Mouse (Mus musculus) liver, embryonic 13.5 days (tissue): ENCODE results near the gene Snai3. TPM values are rescaled to one million over a fixed set of nuclear protein-coding genes. Genes with fewer than 3 reads are reported as not detected.

Experiments
- ATAC-seq: fragments of 200-750 bp; cut with Nextera tagmentation; 2 replicates; pipeline ENCODE4 v1.8.0; 2017; ENCODE audit warnings: low read depth, mild to moderate bottlenecking, moderate number of reproducible peaks, moderate library complexity
- DNase-seq: peaks from one replicate; pipeline ENCODE4 v3.0.0; 2022
- H3K27ac ChIP-seq: fragments of 300-500 bp; sonication (generic); 2 replicates; pipeline ENCODE4 v1.5.1; 2015; ENCODE audit warnings: moderate library complexity, mild to moderate bottlenecking, inconsistent platforms
- H3K27me3 ChIP-seq: fragments of 300-500 bp; sonication (generic); 2 replicates; pipeline ENCODE4 v1.6.1; 2015; ENCODE audit warnings: mild to moderate bottlenecking, inconsistent platforms
- H3K36me3 ChIP-seq: fragments of 300-500 bp; sonication (generic); 2 replicates; pipeline ENCODE4 v1.6.1; 2015; ENCODE audit warnings: mild to moderate bottlenecking, inconsistent platforms
- H3K4me1 ChIP-seq: fragments of 300-500 bp; sonication (generic); replicated peaks from 2 replicates; pipeline ENCODE4 v1.6.1; 2015; ENCODE audit warnings: inconsistent platforms
- H3K4me2 ChIP-seq: fragments of 300-500 bp; sonication (generic); 2 replicates; pipeline ENCODE4 v1.6.1; 2015; ENCODE audit warnings: inconsistent platforms, mild to moderate bottlenecking, moderate library complexity
- H3K4me3 ChIP-seq: fragments of 300-500 bp; sonication (generic); replicated peaks from 2 replicates; pipeline ENCODE4 v1.5.1; 2015; ENCODE audit warnings: mild to moderate bottlenecking, inconsistent platforms
- H3K9ac ChIP-seq: fragments of 300-500 bp; sonication (generic); 2 replicates; pipeline ENCODE4 v1.6.1; 2015; ENCODE audit warnings: mild to moderate bottlenecking, inconsistent platforms
- H3K9me3 ChIP-seq: fragments of 300-500 bp; sonication (generic); replicated peaks from 2 replicates; pipeline ENCODE4 v1.6.1; 2016; ENCODE audit warnings: inconsistent platforms
- WGBS: fragments of 180-500 bp; shearing (Covaris S2); methylation state at CpG from one replicate; pipeline ENCODE4 v1.1.7; 2015; ENCODE audit not compliant: insufficient replicate concordance; 5-methylcytosine and 5-hydroxymethylcytosine counted together
- polyA plus RNA-seq: library from polyadenylated mRNA; unstranded; fragments of >200 nt; fragmentation: Nextera tagmentation; extraction: Ambion mirVana; gene quantifications from 2 replicates; pipeline ENCODE4 v1.2.1, GENCODE M21; 2015

Snai3 gene
- polyA plus RNA-seq, 1 experiment from 2014 or later, result 0.31 TPM

GRCm38 (mm10) chr8:122473911-122474421 lies 13.4 kb upstream of the Snai3 start:
- H3K4me1 ChIP-seq, result peaks cover 48% of the 10 kb centered on the region
- H3K27ac ChIP-seq, result peak overlapping the region; percentile 57
- DNase-seq (no peak), ATAC-seq (no peak)
- peak overlapping the region; percentile 99 for H3K4me3 ChIP-seq
- H3K27me3 ChIP-seq, result no peaks in the 10 kb centered on the region
- WGBS, result 46% methylated on average over 8 of the region's 8 CpGs
- H3K36me3 ChIP-seq, result peaks cover 37% of the 10 kb centered on the region
- H3K9me3 ChIP-seq, result no peaks in the 10 kb centered on the region
- peak overlapping the region; percentile 96; the same call in 1 of the 2 replicates for H3K9ac ChIP-seq
- peak overlapping the region; percentile 92 for H3K4me2 ChIP-seq

GRCm38 (mm10) chr8:122470691-122471090 lies 10.2 kb upstream of the Snai3 start:
- no peaks in the 10 kb centered on the region for H3K9me3 ChIP-seq
- no peak overlapping the region for H3K4me2 ChIP-seq
- no peaks in the 10 kb centered on the region for H3K27me3 ChIP-seq
- H3K36me3 ChIP-seq, result peaks cover 33% of the 10 kb centered on the region
- H3K9ac ChIP-seq, result no peak overlapping the region
- no peak overlapping the region for H3K27ac ChIP-seq
- no peak for ATAC-seq
- DNase-seq, result no peak
- 71% methylated on average over 5 of the region's 5 CpGs for WGBS
- H3K4me3 ChIP-seq, result no peak overlapping the region
- H3K4me1 ChIP-seq, result peaks cover 32% of the 10 kb centered on the region

GRCm38 (mm10) chr8:122469965-122470364 lies 9.4 kb upstream of the Snai3 start:
- 88% methylated on average over 10 of the region's 10 CpGs for WGBS
- H3K9me3 ChIP-seq, result no peaks in the 10 kb centered on the region
- H3K36me3 ChIP-seq, result peaks cover 33% of the 10 kb centered on the region
- peaks cover 34% of the 10 kb centered on the region for H3K4me1 ChIP-seq
- DNase-seq, result no peak
- no peaks in the 10 kb centered on the region for H3K27me3 ChIP-seq
- ATAC-seq, result no peak
- H3K9ac ChIP-seq, result no peak overlapping the region
- no peak overlapping the region for H3K27ac ChIP-seq
- no peak overlapping the region for H3K4me2 ChIP-seq
- H3K4me3 ChIP-seq, result no peak overlapping the region

- no peak for ATAC-seq
- Histone ChIP-seq H3K9me3 (no peaks in the 10 kb centered on the region), H3K27me3 (no peaks in the 10 kb centered on the region), H3K4me2 (no peak overlapping the region), H3K27ac (no peak overlapping the region), H3K9ac (no peak overlapping the region), H3K4me1 (peaks cover 34% of the 10 kb centered on the region), H3K36me3 (peaks cover 33% of the 10 kb centered on the region), H3K4me3 (no peak overlapping the region)
- WGBS, result 72% methylated on average over 6 of the region's 6 CpGs
- no peak for DNase-seq
Observed at GRCm38 (mm10) chr8:122469407-122469806, 8.9 kb upstream of the Snai3 start.

GRCm38 (mm10) chr8:122467816-122468215 lies 7.3 kb upstream of the Snai3 start:
- Histone ChIP-seq H3K27me3 (peaks cover 4% of the 10 kb centered on the region; the same call in 1 of the 2 replicates), H3K4me1 (peaks cover 35% of the 10 kb centered on the region), H3K4me2 (no peak overlapping the region), H3K9ac (no peak overlapping the region), H3K4me3 (no peak overlapping the region), H3K27ac (no peak overlapping the region), H3K9me3 (no peaks in the 10 kb centered on the region), H3K36me3 (peaks cover 23% of the 10 kb centered on the region)
- ATAC-seq, result no peak
- 81% methylated on average over 13 of the region's 13 CpGs for WGBS
- no peak for DNase-seq

- Histone ChIP-seq H3K9me3 (no peaks in the 10 kb centered on the region), H3K4me1 (peaks cover 54% of the 10 kb centered on the region), H3K27ac (peak overlapping the region; percentile 29; the same call in 1 of the 2 replicates), H3K4me2 (no peak overlapping the region), H3K9ac (no peak overlapping the region), H3K27me3 (peaks cover 32% of the 10 kb centered on the region), H3K4me3 (no peak overlapping the region), H3K36me3 (peaks cover 15% of the 10 kb centered on the region)
- ATAC-seq (peak; percentile 22), DNase-seq (no peak)
- WGBS, result 23% methylated on average over 7 of the region's 7 CpGs
Observed at GRCm38 (mm10) chr8:122464985-122465384, 4.5 kb upstream of the Snai3 start.

DNA sequence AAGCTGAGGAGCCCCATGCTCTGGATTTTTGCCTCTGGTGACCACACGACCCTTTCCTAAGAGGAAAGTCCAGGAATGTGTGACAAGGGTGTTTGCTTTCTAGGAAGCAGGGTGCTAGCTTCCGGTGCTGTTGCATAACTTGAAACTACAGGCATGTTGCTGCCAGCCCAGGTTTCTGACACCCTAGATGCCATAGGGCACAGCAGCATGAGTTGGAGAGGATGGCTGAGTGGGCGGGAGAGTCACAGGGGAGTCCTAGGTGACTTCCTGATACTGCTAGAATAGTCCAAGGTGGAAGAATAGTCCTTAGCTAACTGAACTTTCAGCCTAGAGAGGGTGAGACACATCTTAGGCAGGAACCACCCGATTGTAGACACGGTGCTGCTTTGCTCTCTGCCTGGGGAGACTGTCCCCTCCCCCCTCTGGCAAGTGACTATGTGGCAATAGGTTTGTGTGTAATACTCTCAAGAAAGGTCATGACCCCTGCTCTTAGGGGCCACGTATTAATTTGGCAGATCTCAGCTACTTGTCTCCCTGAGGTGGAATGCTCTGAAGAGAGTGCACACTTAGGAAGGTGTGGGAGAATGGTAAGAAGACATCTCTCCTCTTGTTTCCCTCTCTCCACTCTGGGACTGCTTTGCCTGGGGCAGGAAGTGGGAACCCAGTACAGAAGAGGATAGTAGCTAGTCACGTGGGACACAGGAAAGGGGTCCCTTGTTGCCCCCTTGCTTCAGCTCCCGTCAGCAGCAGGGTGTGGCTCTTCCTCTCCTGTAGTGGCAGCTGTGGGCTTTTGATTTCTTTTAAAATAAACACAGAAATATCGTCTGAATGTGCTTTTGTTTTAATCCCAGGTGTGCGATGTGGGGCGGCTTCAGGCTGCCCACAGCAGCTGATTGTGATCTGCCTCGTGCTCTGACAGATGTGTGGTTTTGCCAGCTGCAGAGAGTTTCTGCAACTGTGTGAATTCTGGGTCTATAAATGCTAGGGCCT lies 3.4 kb upstream of the Snai3 start:
- 16% methylated on average over 12 of the region's 12 CpGs for WGBS
- Histone ChIP-seq H3K27me3 (peaks cover 42% of the 10 kb centered on the region), H3K36me3 (peaks cover 15% of the 10 kb centered on the region), H3K27ac (peak overlapping the region; percentile 63), H3K4me1 (peaks cover 55% of the 10 kb centered on the region), H3K9me3 (no peaks in the 10 kb centered on the region), H3K4me2 (peak overlapping the region; percentile 17; the same call in 1 of the 2 replicates), H3K9ac (no peak overlapping the region), H3K4me3 (no peak overlapping the region)
- no peak for ATAC-seq
- no peak for DNase-seq

DNA sequence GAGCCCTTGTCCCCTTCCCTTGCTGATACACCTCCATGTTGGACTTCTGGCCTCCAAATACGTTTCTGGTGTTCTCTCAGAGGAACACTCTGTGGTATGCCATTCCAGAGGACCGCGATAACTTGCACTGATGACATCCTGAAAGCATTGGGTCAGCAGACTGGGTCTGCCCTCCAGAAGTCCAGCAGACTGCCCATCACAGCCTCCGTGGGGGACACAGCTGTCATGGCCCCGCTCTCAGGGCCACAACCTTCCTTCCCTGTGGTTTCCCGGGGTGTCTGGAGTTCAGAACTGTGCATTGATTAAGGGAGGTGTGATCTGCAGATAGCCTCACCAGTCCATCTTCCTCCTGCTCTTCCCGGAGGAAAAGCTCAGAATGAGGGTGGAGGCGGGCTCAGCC lies 2.0 kb upstream of the Snai3 start:
- H3K4me2 ChIP-seq, result no peak overlapping the region

GRCm38 (mm10) chr8:122461473-122462148 lies 1.1 kb upstream of the Snai3 start:
- peaks cover 65% of the 10 kb centered on the region for H3K27me3 ChIP-seq
- H3K4me3 ChIP-seq, result no peak overlapping the region
- no peak overlapping the region for H3K27ac ChIP-seq
- H3K36me3 ChIP-seq, result peaks cover under 1% of the 10 kb centered on the region
- ATAC-seq, result no peak
- DNase-seq, result no peak
- no peak overlapping the region for H3K9ac ChIP-seq
- H3K4me1 ChIP-seq, result peaks cover 55% of the 10 kb centered on the region
- no peaks in the 10 kb centered on the region for H3K9me3 ChIP-seq
- no peak overlapping the region for H3K4me2 ChIP-seq
- WGBS, result 63% methylated on average over 11 of the region's 11 CpGs

More for the DNA sequence above, 2.0 kb upstream of the Snai3 start:
- H3K9me3 ChIP-seq, result no peaks in the 10 kb centered on the region
- peaks cover 55% of the 10 kb centered on the region for H3K4me1 ChIP-seq
- no peak overlapping the region for H3K27ac ChIP-seq
- peaks cover 56% of the 10 kb centered on the region for H3K27me3 ChIP-seq
- peaks cover 8% of the 10 kb centered on the region for H3K36me3 ChIP-seq
- no peak overlapping the region for H3K4me3 ChIP-seq
- 51% methylated on average over 8 of the region's 8 CpGs for WGBS
- no peak for ATAC-seq
- DNase-seq, result no peak
- H3K9ac ChIP-seq, result no peak overlapping the region

- peaks cover 78% of the 10 kb centered on the region for H3K27me3 ChIP-seq
- no peaks in the 10 kb centered on the region for H3K9me3 ChIP-seq
- no peaks in the 10 kb centered on the region for H3K36me3 ChIP-seq
- H3K4me2 ChIP-seq, result peak overlapping the region; percentile 64
- peak overlapping the region; percentile 43 for H3K4me3 ChIP-seq
- DNase-seq (no peak), ATAC-seq (no peak)
- 15% methylated on average over 7 of the region's 7 CpGs for WGBS
- no peak overlapping the region for H3K27ac ChIP-seq
- H3K9ac ChIP-seq, result no peak overlapping the region
- peaks cover 51% of the 10 kb centered on the region for H3K4me1 ChIP-seq
Observed at GRCm38 (mm10) chr8:122459990-122460389, 543 bp downstream of the Snai3 start.

DNA sequence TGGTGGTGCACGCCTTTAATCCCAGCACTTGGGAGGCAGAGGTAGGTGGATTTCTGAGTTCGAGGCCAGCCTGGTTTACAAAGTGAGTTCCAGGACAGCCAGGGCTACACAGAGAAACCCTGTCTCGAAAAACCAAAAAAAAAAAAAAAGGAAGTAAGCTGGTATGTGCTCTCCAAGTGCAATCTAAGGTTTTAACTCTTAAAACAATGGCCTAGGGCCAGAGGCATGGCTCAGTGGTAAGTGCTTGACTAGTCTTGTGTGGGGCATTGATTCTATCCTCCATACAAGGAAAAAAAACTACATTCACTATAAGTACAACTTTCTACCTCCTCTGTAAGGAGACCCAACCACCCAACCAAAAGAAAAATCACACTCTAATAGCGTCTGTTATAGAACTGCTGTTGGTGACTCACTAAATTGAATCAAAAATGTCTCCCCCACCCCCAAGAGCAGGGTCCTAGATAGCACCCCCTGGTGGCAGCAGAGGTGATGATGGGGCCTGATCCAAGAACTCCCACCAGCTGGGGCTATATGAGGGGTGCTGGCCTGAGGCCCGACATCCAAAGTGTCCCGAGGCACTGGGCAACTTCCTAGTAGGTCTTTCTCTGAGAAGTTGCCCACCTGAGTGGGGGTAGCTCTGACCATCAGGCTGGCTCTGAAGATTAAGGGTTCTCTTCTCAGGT lies 1.2 kb downstream of the Snai3 start:
- DNase-seq (no peak), ATAC-seq (no peak)
- H3K27ac ChIP-seq, result no peak overlapping the region
- H3K4me2 ChIP-seq, result peak overlapping the region; percentile 64; the same call in 1 of the 2 replicates
- H3K9ac ChIP-seq, result no peak overlapping the region
- H3K4me1 ChIP-seq, result peaks cover 50% of the 10 kb centered on the region
- H3K27me3 ChIP-seq, result peaks cover 84% of the 10 kb centered on the region
- no peaks in the 10 kb centered on the region for H3K36me3 ChIP-seq
- no peak overlapping the region for H3K4me3 ChIP-seq
- no peaks in the 10 kb centered on the region for H3K9me3 ChIP-seq
- 46% methylated on average over 6 of the region's 6 CpGs for WGBS
